Mouse (Mus musculus) ovary, adult 18-20 months (tissue): ENCODE measurements around the gene Adcy9.

Source experiments
- DNase-seq: peaks from one replicate; pipeline ENCODE4 v3.0.0; 2022; ENCODE audit warnings: low spot score, mixed read lengths

Adcy9 gene

DNA sequence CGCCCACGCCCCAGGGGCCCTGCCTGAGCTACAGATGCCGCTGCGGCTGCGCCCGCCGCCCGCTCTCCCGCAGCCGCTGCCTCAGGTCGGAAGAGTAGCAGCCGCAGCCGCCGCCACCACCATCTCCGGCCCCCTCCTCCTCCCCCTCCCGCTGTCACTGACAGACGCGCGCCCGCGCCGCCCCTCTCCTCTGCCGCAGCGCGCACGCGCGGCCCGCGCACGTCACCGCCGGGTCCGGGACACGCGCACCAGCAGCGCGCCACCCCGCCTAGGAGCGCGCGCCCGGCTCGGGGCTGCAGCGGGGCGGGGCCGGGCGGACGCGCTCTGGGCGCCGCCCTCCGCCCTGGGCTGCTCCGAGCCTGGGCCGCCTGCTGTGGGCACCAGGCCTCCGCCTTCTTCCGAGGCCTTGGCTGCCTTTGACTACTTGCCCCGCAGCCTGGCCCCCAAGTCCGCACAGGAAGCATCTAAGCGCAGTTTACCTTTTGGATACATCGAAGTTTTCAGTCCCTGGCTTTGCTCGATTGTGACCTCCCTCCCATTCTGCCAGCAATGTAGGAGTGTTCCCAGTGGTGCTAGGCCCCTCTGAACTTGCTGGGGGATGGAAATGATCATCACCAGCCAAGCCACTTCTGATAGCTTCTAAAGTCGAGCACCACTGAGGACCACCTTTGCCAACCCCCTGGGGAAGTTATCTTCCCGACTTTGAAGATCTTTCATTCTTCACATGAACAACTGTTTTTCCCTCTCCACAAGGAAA is at the start of gene Adcy9:
Adcy9 (minus strand) TSS at position 201 of the 757 bp plus-strand sequence.
- DNase-seq: peak; percentile 90

DNA sequence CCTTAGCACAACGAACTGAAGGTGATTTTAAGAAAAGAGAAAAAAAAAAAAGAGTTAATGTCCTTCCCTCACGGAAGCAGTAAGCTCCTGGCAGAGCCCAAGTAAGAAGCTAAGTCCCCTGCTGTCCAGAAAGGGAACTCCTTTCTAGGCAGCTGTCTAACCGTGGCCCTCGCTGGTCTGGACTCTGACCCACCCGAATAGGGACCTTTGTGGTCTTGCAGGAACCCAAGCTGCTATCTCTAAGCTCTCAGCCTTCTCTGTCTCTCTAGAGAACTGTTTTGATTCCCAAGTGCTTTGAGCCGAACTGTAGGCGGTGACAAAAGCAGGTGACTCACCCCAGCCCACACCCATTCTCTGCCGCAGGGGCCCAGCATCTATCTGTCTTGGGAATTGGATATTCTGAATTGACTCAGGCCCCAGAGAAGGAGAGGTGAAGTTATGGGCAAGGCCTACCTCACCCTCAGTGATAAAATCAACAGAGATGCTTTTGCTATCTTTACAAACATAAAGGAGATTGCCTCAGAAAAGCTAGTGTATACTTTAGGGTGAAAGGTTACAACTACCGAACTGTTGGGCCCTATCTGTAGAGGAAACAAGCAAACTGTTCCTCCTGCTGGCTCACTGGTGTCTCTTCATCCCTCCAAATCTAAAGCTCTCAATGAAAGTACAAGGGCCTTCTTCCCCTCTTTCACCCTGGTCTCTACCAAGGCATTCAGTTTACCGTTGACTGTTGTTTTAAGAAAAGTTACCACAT is 49.5 kb upstream of the Adcy9 start:
- no peak for DNase-seq

DNA sequence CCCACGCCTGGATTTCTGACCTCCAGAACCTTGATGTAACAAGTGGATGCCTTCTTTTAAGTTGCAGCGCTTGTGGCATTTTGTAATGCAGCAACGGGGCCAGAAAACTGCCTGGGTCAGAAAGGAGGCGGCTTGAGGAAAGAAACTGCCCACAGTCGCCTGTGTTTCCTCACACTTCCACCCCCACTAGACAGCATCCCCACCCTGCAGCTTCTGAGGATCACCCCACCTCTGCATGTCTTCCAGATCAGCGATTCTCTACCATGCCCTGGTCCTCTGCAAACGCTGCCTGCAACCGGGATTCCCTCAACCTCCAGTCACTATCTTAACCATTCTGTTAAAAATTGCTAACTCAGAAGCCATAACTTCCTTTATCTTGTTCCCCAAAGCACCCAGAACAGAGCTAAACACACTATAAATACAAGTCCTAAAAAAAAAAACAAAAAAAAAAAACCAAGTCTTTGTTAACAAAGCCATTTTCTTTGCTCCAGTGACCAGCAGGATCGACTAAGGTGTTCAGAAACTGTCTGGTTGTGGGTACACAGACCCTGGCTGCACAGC is 44.3 kb upstream of the Adcy9 start:
- no peak for DNase-seq

DNA sequence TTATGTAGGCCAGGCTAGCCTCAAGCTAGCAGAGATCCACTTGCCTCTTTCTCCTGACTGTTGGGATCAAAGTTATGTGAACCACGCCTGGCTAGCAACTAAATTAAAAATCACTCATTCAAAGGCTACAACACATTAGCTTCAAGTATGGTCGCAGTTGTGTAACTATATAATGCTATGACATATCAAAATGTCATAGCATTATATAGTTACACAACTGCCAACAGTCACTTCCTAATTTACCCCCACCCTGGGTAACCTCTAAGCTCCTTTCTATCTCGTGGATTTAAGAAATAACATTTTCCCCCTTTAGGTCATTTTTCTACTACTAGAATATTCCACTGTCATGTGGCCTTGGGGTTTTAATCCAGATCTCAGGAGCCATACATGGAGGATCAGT is 37.6 kb upstream of the Adcy9 start:
- DNase-seq: no peak

DNA sequence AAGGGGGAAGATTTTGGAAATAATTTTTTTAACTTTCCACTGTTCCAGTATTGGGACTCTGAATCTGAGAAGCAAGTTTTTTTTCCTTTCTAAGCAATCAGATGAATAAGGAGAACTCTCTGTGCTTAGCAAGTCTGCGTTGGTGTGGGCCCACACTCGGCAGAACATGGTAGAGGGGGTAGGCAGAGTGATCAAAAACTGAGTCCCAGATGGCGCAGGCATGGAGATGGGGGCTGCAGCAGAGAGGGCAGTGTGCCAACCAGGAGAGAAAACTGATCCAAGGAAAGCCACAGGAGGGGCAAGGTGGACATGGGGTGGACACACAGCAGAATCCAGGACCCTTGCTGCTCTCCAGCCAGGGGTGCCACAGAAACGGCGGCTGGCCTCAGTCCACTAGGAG is 36.1 kb upstream of the Adcy9 start:
- no peak for DNase-seq

DNA sequence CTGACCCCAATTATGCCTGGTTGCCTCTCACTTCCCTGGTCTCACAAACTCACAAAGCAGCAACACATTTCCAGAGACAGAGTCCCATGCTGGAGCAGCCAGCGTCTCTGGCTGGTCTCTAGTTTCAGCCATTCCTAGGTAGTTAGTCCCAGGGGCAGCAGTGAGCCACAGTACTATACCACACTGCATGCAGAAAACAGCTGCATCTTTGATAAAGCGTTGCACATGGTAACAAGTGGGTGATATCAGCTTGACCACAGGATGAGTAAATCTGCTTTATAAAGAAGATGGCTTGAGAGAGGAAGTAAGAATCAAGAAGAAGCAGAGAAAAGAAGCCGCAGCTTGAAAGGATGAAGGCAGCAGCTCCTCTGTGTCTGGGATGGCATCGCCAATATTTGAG is 35.4 kb upstream of the Adcy9 start:
- no peak for DNase-seq

DNA sequence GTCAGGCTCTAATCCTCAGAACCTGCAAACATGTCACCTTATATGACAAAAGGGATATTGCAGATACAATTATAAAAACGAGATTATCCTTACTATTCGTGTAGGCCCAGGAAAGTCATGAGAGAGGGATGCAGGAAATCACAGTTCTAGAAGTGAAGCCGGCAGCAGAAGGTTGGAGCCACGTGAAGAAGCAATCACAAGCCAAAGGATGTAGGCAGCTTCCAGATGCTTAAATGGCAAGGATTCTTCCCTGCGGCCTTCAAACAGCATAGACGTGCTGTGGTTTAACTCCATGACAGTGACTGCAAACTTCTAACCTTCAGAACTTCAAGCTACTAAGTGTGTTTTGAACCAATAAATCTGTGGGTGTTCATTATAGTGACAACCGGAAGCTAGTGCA is 34.3 kb upstream of the Adcy9 start:
- DNase-seq: no peak

DNA sequence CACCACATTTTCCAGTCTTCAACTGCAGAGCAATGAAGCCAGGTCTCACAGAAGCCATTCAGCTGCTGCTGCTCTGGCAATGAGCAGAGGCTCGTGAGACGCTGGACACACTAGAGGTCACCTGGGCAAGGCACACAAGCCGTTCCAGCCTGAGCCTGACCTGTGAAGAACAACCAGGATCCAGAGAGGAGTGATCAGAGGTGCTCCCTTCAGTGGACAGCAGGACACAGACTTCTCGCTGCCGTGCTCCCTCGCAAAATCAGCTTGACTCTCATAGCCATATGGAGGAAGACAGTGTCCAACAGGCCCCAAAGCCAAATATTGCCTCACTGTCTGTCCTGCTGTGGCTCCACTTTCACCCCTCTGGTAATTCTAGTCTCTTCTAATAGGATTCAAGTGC is 29.1 kb upstream of the Adcy9 start:
- DNase-seq: no peak

DNA sequence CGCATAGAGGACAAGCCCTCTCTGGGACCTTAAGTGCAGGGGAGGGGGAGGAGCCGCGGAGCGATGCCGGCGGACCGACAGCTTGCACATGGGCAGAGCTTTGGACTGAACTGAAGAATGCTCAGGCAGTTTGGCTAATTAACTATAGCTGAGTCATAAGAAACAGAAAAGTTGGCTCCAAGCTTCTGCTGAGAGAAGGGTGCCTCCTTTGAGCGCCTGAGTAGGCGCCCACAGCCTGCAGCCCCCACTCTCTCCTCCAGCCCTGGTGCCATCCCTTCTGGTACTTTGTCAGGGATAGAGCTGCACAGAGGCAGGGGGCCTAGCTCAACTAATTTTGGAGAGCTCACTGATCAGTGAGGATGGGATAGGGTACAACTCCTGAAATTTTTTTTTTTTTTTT is 27.9 kb upstream of the Adcy9 start:
- DNase-seq: no peak

DNA sequence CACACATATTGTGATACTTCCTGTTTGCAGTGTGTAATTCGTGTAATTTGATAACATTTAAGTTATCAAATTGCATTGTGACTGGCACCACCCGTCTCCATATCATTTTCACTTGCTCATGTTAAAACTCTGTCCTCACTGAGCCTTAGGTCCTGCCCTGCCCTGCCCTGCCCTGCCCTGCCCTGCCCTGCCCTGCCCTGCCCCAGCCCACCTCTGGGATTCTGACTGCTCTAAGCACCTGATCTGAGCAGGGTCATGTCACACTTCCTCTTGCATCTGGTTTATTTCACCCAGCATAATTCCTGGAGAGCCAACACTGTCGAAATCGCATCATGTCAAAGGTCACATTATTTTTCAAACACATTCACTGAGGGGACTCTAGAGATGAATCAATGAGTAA is 26.1 kb upstream of the Adcy9 start:
- no peak for DNase-seq

DNA sequence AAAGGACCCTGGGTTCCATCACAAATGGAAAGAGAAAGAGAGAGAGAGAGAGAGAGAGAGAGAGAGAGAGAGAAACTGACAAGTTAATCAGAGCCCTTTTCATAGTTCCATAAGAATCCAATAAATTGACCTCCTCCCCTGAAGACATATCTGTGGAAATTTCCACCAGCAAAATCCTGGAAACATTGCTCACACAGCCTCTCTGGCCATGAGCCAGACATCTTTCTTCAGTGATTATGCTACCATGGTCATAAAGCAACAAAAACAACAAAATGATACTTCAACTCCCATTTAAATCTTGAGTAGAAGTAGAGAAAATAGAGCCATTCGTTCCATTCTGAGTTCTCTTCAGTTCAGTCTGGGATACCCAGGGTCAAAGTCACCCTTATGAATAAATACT is 24.1 kb upstream of the Adcy9 start:
- DNase-seq: no peak

DNA sequence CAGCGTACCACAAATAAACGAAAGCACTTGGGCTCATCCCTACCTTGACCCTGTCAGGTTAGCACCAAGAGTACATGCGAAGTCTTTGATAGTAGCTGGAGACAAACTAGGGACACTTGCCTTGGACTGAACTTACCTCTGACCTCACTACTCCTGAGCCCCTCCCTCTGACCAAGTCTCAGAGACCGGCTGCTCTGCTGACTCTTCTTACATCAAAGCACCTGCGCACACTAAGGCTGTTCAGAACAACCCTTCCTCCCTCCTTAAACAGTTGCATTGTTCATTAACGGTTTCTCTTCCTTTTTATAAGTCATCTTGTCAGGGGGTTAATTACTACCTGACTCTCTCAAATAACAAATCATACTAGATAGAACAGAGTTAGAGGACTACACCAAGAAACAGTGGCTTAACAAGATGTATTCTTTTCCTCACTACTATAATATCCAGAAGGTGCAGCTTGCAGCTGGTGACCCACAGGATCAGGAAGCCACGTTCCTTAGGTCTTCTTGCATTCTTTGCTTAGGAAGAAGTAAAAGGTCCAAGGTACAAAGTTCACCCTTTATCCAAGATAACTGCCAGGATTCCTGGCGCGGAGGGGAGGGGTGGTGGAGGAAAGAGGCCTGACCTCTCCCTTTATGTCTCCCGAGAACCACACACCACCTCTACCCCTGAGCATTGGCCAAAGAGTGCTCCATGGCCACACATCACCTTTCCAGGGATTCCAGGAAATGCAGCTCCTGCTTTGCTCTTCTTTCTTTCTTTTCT is 19.2 kb upstream of the Adcy9 start:
- no peak for DNase-seq

DNA sequence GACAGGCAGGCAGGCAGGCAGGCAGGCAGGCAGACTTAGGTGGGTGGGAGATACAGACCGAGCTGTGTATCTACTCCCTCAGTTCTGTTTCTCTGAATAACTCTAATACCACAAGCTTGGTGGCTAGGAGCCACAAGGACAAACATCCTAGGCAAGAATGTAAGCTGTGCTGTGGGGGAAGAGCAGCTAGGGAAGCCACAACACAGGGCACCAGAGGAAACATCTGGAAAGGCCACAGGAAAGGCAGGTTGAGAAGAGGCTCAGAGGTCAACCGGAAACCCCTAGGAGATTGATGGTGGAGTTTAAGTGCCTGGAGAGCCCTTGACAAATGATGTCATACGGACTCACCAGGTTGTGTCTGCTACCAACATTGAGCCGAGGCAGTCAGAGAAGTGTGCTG is 16.4 kb upstream of the Adcy9 start:
- peak; percentile 63 for DNase-seq

DNA sequence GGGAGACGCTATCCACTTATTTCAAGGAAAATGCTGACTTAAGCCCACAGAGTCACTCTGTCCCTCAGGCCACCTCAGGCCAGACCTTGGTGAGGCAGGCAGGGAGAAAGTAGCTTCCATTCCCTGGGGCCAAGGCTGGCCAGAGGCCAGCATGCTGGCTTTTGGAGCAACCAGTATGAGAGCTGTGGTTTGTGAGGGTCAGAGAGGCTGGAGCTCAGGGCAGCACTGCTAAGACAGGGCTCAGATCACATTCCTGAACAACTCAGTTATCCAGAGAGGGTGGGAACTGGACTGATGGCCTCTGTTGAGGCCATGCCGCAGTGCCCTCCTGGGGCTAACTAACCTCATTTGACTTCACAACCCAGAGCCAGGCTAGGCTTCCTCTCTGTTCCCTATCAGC is 15.1 kb upstream of the Adcy9 start:
- peak; percentile 75 for DNase-seq

DNA sequence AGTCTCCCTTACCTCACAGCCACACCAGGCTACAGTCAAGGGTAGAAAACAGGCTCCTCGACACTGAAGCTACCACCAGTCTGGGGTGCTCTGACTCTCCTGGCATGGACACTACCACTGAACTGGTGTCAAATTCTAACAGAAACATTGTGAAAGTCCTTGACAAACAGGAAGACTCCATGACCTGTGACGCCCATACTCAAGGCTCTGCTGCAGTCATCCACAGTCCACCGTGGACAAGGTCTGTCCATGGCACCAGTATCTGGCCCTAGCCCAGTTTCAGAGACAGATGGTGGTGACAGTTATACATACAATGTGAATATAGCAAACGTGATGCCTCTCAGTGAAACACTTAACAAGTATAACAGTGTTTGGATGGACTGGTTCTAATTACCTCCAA is 11.5 kb upstream of the Adcy9 start:
- no peak for DNase-seq

DNA sequence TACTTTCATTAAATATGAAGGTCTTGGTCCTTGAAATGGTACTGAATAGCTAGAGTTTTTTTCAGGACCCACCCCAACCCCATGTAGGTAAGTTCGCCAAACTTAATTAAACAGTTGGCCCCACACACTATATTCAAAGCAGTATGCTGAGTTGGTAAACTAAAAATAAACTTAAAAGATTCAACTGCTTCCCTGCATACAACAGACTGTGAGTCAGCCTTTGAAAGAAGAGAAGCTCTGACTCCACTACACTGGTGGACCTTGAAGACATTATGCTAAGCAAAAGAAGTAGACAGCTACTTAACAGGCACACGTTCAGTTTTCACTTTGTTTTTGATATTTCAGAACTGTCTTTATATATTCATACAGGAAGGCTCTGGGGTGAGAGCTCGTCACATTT is 10.7 kb upstream of the Adcy9 start:
- DNase-seq: no peak

DNA sequence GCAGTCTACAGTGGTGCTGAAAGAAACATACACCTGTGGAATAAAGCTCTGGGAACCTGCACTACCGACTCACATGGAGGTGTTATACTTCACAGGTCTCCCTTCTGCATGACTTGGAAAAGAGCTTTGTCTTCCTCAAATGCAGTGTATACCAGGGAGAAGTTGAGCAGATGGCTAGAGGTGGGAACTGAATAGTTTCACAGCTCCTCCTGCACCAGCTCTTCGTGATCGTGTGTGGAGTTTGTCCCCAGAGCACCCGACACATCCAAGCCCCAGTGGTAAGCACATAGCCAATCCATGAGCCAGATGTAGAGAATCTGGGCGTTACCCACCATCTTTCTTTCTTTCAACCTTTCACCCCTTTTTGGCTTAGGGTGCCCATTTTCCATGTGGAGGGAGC is 9.9 kb upstream of the Adcy9 start:
- no peak for DNase-seq

DNA sequence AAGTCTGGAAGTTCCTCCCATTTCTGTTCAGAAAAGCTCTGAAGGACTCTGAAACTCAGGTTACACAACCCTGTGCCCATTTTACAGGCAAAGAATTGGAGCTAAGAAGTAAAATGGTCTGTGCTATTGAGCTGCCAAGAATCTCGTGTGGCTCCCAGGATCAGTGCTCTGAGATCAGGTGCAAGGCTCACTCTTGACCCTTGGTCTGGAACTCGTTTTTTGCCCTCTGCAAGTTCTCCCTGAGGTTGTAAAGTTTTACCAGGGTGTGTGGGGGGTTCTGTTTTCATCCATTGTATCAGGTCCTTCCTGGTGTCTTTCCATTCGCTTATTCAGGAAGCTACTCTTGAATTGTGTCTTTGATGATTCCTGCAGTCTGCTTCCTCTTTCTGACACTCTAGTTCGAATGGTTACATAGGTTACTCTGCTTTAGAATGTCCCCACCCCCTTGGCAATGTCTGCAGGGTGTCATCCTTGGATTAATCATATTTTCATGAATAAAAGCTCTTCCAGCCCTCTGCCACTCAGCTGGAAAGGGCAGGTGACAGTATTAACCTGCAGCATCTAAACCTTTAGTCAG is 5.4 kb upstream of the Adcy9 start:
- DNase-seq: no peak

DNA sequence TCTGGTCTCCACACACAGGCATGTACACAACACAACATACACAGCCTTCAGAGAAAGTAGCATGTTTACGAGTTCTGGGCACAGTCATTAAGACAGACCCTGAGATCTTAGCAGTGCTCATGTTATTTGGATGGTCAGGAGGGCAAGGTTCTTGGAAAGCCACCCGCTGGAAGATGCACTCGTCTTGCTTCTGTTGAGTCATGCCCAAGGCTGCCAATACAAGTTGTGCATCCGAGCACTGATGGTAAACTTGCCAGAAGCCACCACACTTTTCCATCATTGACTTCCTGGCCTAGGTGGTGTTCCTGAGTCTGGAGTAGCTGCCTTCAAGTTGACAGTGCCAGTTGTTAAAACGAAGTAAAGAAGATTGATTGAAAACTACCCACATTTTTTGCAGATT is 3.3 kb upstream of the Adcy9 start:
- DNase-seq: no peak

DNA sequence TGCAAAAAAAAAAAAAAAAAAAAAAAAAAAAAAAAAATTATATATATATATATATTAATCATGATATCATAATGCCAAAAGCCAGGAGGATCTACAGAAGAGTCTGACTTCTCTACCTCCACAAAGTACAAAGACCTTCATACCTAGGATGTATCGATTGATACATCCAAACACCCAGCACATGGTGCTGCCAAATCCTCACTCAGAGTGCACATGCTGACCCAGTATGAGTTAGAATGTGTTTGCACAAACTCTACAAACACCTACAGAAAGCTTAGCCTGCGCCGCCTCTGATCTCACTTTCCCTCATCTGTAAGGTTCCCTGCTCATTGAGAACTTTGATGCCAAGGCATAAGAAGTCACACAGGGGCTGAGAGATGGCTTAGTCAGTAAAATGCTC is 2.7 kb upstream of the Adcy9 start:
- no peak for DNase-seq

DNA sequence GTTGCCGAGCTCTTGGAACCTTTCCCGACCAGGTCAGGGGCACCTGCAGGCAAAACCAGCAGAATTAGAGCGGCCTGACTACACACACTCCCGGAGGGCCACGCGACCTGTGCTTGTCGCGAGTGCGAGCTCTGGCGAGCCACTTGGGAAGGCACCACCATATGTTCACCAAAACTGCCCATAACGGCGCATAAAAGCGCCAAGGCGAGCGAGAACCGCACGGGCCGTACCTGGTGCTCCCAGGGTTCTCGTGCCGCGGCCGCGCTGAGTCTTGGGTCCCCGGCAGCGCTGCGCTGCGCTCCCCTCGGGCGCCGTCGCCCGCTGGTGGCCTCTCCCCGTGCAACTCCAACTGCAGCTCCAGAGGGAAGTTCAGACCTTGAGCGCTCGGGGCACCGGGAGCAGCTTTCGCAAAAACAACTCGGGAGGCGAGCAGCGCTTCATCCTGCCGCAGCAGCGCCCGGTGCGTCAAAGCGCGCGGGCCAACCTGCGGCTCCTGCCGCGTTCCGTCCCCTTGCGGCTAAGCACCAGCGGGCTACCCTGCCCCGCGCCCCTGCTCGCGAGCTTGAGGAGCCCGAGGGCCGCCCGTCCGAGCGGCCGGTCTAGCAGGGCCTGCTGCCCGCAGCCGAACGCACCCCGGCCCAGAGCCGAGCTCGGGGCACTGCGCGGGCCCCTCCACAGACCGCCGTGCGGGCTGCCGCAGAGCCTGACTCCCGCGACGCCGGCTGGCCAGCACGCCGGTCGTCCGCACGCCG is 576 bp downstream of the Adcy9 start:
- DNase-seq: peak; percentile 50
